Mouse (Mus musculus) lung, postnatal 0 days (tissue): ENCODE measurements around the gene Cd163l1.

Source experiments
- CTCF ChIP-seq: IDR thresholded peaks from 2 replicates; pipeline ENCODE4 v1.5.1; 2016; ENCODE audit warnings: antibody characterized with exemption, mild to moderate bottlenecking
- EP300 ChIP-seq: IDR thresholded peaks from 2 replicates; pipeline ENCODE4 v1.6.1; 2016; ENCODE audit warnings: antibody characterized with exemption, mild to moderate bottlenecking, control low read depth

DNA sequence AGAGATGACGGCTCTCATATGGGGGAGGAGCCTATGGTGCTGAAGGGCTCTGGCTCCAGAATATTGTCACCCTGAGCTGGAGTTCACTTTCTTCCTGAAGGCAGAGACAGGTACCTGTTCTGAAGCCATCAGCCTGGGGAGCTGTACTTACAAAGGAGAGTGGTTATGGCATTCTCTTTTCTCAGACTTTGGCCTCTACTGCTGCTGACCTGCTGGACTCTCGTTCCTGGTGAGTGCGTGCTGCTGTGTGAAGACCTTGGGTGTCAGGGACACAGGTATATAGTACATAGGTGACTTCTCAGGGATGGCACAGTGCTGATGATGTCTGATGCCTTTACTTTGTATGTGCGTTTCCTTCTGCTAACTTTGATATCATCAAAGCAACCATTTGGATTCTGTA lies 29.1 kb downstream of the Cd163l1 start, which contains the start of gene 5830411N06Rik:
- TF ChIP-seq CTCF = no peak
- no peak for TF ChIP-seq EP300
